Mouse (Mus musculus) E14TG2a.4 (cell line): ENCODE data around the gene Crip3.

Experiments used
- CTCF ChIP-seq: conservative IDR thresholded peaks from 2 replicates; pipeline ENCODE4 v1.5.1; 2014; ENCODE audit warnings: low read length
- NANOG ChIP-seq: IDR thresholded peaks from 2 replicates; pipeline ENCODE4 v1.6.1; 2014; ENCODE audit warnings: borderline replicate concordance, low read length, mixed read lengths
- POU5F1 ChIP-seq: IDR thresholded peaks from 2 replicates; pipeline ENCODE4 v1.6.1; 2014; ENCODE audit warnings: low read length, borderline replicate concordance

GRCm38 (mm10) chr17:46428761-46429414, at the start of gene Crip3:
- no peak for TF ChIP-seq CTCF
- TF ChIP-seq POU5F1 = no peak
- no peak for TF ChIP-seq NANOG
